Mouse (Mus musculus): Measurements from ENCODE around the gene Gatc. TPM values are rescaled to one million over a fixed set of nuclear protein-coding genes. Genes with fewer than 3 reads are reported as not detected.
"Not testable (repeated sequence)": the region's sequence is repeated elsewhere in the genome, so short reads cannot be mapped to it uniquely, and the experiment has no call there.

The Gatc gene
- 10 to 100 TPM; 20.9 to 22.0 TPM for total RNA-seq (2021)

GRCm38 (mm10) chr5:115340577-115341313 is at the start of gene Gatc, which contains the start of gene Triap1:
Gene Gatc (minus strand): TSS chr5:115341178.
Gene Triap1 (plus strand): TSS chr5:115341225.
- DNase-seq = peak; percentile 88 to 89

- DNase-seq = not testable (repeated sequence)
Observed at GRCm38 (mm10) chr5:115378882-115379281, 37.9 kb upstream of the Gatc start.

GRCm38 (mm10) chr5:115375436-115375835 is 34.5 kb upstream of the Gatc start:
- DNase-seq = no peak

GRCm38 (mm10) chr5:115374204-115374820 is 33.3 kb upstream of the Gatc start:
- no peak for DNase-seq

GRCm38 (mm10) chr5:115373441-115374203 is 32.6 kb upstream of the Gatc start:
- DNase-seq = peak; percentile 16 to 36

GRCm38 (mm10) chr5:115371736-115372135 is 30.8 kb upstream of the Gatc start:
- no peak for DNase-seq

- no peak for DNase-seq
Observed at GRCm38 (mm10) chr5:115364782-115365181, 23.8 kb upstream of the Gatc start.

GRCm38 (mm10) chr5:115362819-115363714 is 22.1 kb upstream of the Gatc start:
- DNase-seq = peak in 1 of 2 experiments; percentile 42

- DNase-seq = no peak
Observed at GRCm38 (mm10) chr5:115362216-115362615, 21.2 kb upstream of the Gatc start.

GRCm38 (mm10) chr5:115359851-115360372 is 18.9 kb upstream of the Gatc start:
- DNase-seq = no peak

- no peak for DNase-seq
Observed at GRCm38 (mm10) chr5:115359438-115359837, 18.5 kb upstream of the Gatc start.

GRCm38 (mm10) chr5:115358872-115359271 is 17.9 kb upstream of the Gatc start:
- DNase-seq = peak; percentile 77 to 84

GRCm38 (mm10) chr5:115355070-115355469 is 14.1 kb upstream of the Gatc start:
- DNase-seq = no peak

- no peak for DNase-seq
Observed at GRCm38 (mm10) chr5:115351348-115351747, 10.4 kb upstream of the Gatc start.

GRCm38 (mm10) chr5:115349225-115349555 is 8.2 kb upstream of the Gatc start:
- no peak for DNase-seq

GRCm38 (mm10) chr5:115348546-115349224 is 7.7 kb upstream of the Gatc start, which contains the start of gene Cox6a1:
Gene Cox6a1 (minus strand): TSS chr5:115348981.
- DNase-seq = peak; percentile 98

GRCm38 (mm10) chr5:115347564-115347963 is 6.6 kb upstream of the Gatc start:
- DNase-seq = peak; percentile 64 to 71

- no peak for DNase-seq
Observed at GRCm38 (mm10) chr5:115341314-115342165, 562 bp upstream of the Gatc start.

- DNase-seq = no peak
Observed at GRCm38 (mm10) chr5:115340007-115340406, 971 bp downstream of the Gatc start.

- no peak for DNase-seq
Observed at GRCm38 (mm10) chr5:115333626-115334025, 7.4 kb downstream of the Gatc start.
